Mouse (Mus musculus): ENCODE data around the gene Kazald1.

The Kazald1 gene

GRCm38 (mm10) chr19:45054892-45055690 lies 19.9 kb upstream of the Kazald1 start:
- TF ChIP-seq CTCF (conservative IDR thresholded peaks at IDR 0.05; ENCODE audit: low read length), result no peak
- TF ChIP-seq POU5F1 (IDR thresholded peaks at IDR 0.05; ENCODE audit: borderline replicate concordance, low read length), result no peak
- no peak for TF ChIP-seq NANOG (IDR thresholded peaks at IDR 0.05; ENCODE audit: borderline replicate concordance, low read length)

GRCm38 (mm10) chr19:45056364-45056763 lies 18.7 kb upstream of the Kazald1 start:
- Histone ChIP-seq H3K4me1 (replicated peaks; ENCODE audit: low read depth, low read length) (peaks cover 49% of the 10 kb centered on the region), H3K9me3 (ENCODE audit: low read length) (no peaks in the 10 kb centered on the region), H3K36me3 (ENCODE audit: insufficient read depth, low read length) (peaks cover 5% of the 10 kb centered on the region; the same call in 1 of the 2 replicates), H3K4me3 (replicated peaks; ENCODE audit: low read length) (no peak overlapping the region), H3K27me3 (ENCODE audit: insufficient read depth, low read length) (peaks cover 2% of the 10 kb centered on the region; the same call in 1 of the 2 replicates)
- TF ChIP-seq CTCF (conservative IDR thresholded peaks at IDR 0.05; ENCODE audit: low read length) (peak; percentile 33), POU5F1 (IDR thresholded peaks at IDR 0.05; ENCODE audit: borderline replicate concordance, low read length) (no peak), NANOG (IDR thresholded peaks at IDR 0.05; ENCODE audit: borderline replicate concordance, low read length) (no peak)

More at GRCm38 (mm10) chr19:45054892-45055690, 19.9 kb upstream of the Kazald1 start:
- no peak overlapping the region for H3K4me3 ChIP-seq (replicated peaks; ENCODE audit: low read length)
- H3K4me1 ChIP-seq (replicated peaks; ENCODE audit: low read depth, low read length), result peaks cover 53% of the 10 kb centered on the region
- H3K9me3 ChIP-seq (ENCODE audit: low read length), result no peaks in the 10 kb centered on the region
- peaks cover 10% of the 10 kb centered on the region for H3K27me3 ChIP-seq (ENCODE audit: insufficient read depth, low read length)
- H3K36me3 ChIP-seq (ENCODE audit: insufficient read depth, low read length), result peaks cover 5% of the 10 kb centered on the region; the same call in 1 of the 2 replicates

GRCm38 (mm10) chr19:45056908-45057698 lies 17.9 kb upstream of the Kazald1 start:
- TF ChIP-seq NANOG (IDR thresholded peaks at IDR 0.05; ENCODE audit: borderline replicate concordance, low read length), result no peak
- TF ChIP-seq POU5F1 (IDR thresholded peaks at IDR 0.05; ENCODE audit: borderline replicate concordance, low read length), result no peak
- TF ChIP-seq CTCF (conservative IDR thresholded peaks at IDR 0.05; ENCODE audit: low read length), result no peak
- H3K4me1 ChIP-seq (replicated peaks; ENCODE audit: low read depth, low read length), result peaks cover 49% of the 10 kb centered on the region
- H3K27me3 ChIP-seq (ENCODE audit: insufficient read depth, low read length), result peaks cover 2% of the 10 kb centered on the region; the same call in 1 of the 2 replicates
- H3K4me3 ChIP-seq (replicated peaks; ENCODE audit: low read length), result 0 out of 2 replicates have a peak overlapping the region, but pooled peaks have one; percentile 4
- peaks cover 5% of the 10 kb centered on the region; the same call in 1 of the 2 replicates for H3K36me3 ChIP-seq (ENCODE audit: insufficient read depth, low read length)
- H3K9me3 ChIP-seq (ENCODE audit: low read length), result no peaks in the 10 kb centered on the region

GRCm38 (mm10) chr19:45057724-45058112 lies 17.3 kb upstream of the Kazald1 start:
- peaks cover 49% of the 10 kb centered on the region for H3K4me1 ChIP-seq (replicated peaks; ENCODE audit: low read depth, low read length)
- TF ChIP-seq CTCF (conservative IDR thresholded peaks at IDR 0.05; ENCODE audit: low read length) (no peak), NANOG (IDR thresholded peaks at IDR 0.05; ENCODE audit: borderline replicate concordance, low read length) (no peak), POU5F1 (IDR thresholded peaks at IDR 0.05; ENCODE audit: borderline replicate concordance, low read length) (no peak)

GRCm38 (mm10) chr19:45058113-45058839 lies 16.8 kb upstream of the Kazald1 start:
- H3K4me1 ChIP-seq (replicated peaks; ENCODE audit: low read depth, low read length), result peaks cover 46% of the 10 kb centered on the region
- H3K36me3 ChIP-seq (ENCODE audit: insufficient read depth, low read length), result no peaks in the 10 kb centered on the region
- peak overlapping the region; percentile 85 for H3K4me3 ChIP-seq (replicated peaks; ENCODE audit: low read length)
- TF ChIP-seq CTCF (conservative IDR thresholded peaks at IDR 0.05; ENCODE audit: low read length) (no peak), NANOG (IDR thresholded peaks at IDR 0.05; ENCODE audit: borderline replicate concordance, low read length) (no peak), POU5F1 (IDR thresholded peaks at IDR 0.05; ENCODE audit: borderline replicate concordance, low read length) (no peak)
- H3K27me3 ChIP-seq (ENCODE audit: insufficient read depth, low read length), result peaks cover 2% of the 10 kb centered on the region; the same call in 1 of the 2 replicates
- no peaks in the 10 kb centered on the region for H3K9me3 ChIP-seq (ENCODE audit: low read length)

More at GRCm38 (mm10) chr19:45057724-45058112, 17.3 kb upstream of the Kazald1 start:
- peaks cover 2% of the 10 kb centered on the region; the same call in 1 of the 2 replicates for H3K27me3 ChIP-seq (ENCODE audit: insufficient read depth, low read length)
- H3K36me3 ChIP-seq (ENCODE audit: insufficient read depth, low read length), result peaks cover under 1% of the 10 kb centered on the region; the same call in 1 of the 2 replicates
- peak overlapping the region; percentile 85 for H3K4me3 ChIP-seq (replicated peaks; ENCODE audit: low read length)
- no peaks in the 10 kb centered on the region for H3K9me3 ChIP-seq (ENCODE audit: low read length)

- Histone ChIP-seq H3K36me3 (ENCODE audit: insufficient read depth, low read length) (no peaks in the 10 kb centered on the region), H3K9me3 (ENCODE audit: low read length) (no peaks in the 10 kb centered on the region), H3K4me1 (replicated peaks; ENCODE audit: low read depth, low read length) (peaks cover 42% of the 10 kb centered on the region), H3K27me3 (ENCODE audit: insufficient read depth, low read length) (peaks cover 2% of the 10 kb centered on the region; the same call in 1 of the 2 replicates), H3K4me3 (replicated peaks; ENCODE audit: low read length) (peak overlapping the region; percentile 85)
- TF ChIP-seq POU5F1 (IDR thresholded peaks at IDR 0.05; ENCODE audit: borderline replicate concordance, low read length) (no peak), NANOG (IDR thresholded peaks at IDR 0.05; ENCODE audit: borderline replicate concordance, low read length) (no peak), CTCF (conservative IDR thresholded peaks at IDR 0.05; ENCODE audit: low read length) (no peak)
Measured at GRCm38 (mm10) chr19:45058841-45059240, 16.2 kb upstream of the Kazald1 start.

GRCm38 (mm10) chr19:45063565-45064292 lies 11.3 kb upstream of the Kazald1 start:
- H3K9me3 ChIP-seq (ENCODE audit: low read length), result no peaks in the 10 kb centered on the region
- TF ChIP-seq POU5F1 (IDR thresholded peaks at IDR 0.05; ENCODE audit: borderline replicate concordance, low read length), result no peak
- TF ChIP-seq NANOG (IDR thresholded peaks at IDR 0.05; ENCODE audit: borderline replicate concordance, low read length), result no peak
- TF ChIP-seq CTCF (conservative IDR thresholded peaks at IDR 0.05; ENCODE audit: low read length), result peak; percentile 50
- no peaks in the 10 kb centered on the region for H3K36me3 ChIP-seq (ENCODE audit: insufficient read depth, low read length)
- peak overlapping the region; percentile 39; the same call in 1 of the 2 replicates for H3K4me3 ChIP-seq (replicated peaks; ENCODE audit: low read length)
- H3K27me3 ChIP-seq (ENCODE audit: insufficient read depth, low read length), result peaks cover 39% of the 10 kb centered on the region
- H3K4me1 ChIP-seq (replicated peaks; ENCODE audit: low read depth, low read length), result peaks cover 37% of the 10 kb centered on the region
